In genomic region chr7:128319140-128319539, GRCm38 (mm10) we compare ENCODE assay signal across 17 mouse cellular contexts. TPM values are rescaled to one million over a fixed set of nuclear protein-coding genes. Genes with fewer than 3 reads are reported as not detected.
DNase-seq lines count a peak whose midpoint lies in the region; ATAC-seq and TF ChIP-seq lines count a peak whose summit lies in the region.
"Had no signal": no experiment of that assay in that cellular context is flagged by ENCODE, and none has a peak within 500 bp of the region (broad histone marks: within the 10 kb centered on the region; RNA-seq: fewer than 3 reads in every experiment).

No protein-coding gene starts in this region.

- no peak overlapping the region for H3K4me2 ChIP-seq in kidney, postnatal 0 days (ENCODE audit: low read length)
- no peak overlapping the region for H3K4me2 ChIP-seq in kidney, embryonic 16.5 days (replicated peaks; ENCODE audit: low read depth, low read length)
- no peak overlapping the region for H3K4me2 ChIP-seq in intestine, embryonic 15.5 days (replicated peaks)
- H3K4me2 ChIP-seq: forebrain, embryonic 15.5 days; limb, embryonic 15.5 days had no signal

- H3K9ac ChIP-seq in kidney, postnatal 0 days (ENCODE audit: low read depth, low read length) = no peak overlapping the region
- H3K9ac ChIP-seq in kidney, embryonic 16.5 days (replicated peaks; ENCODE audit: low read length) = no peak overlapping the region
- no peak overlapping the region for H3K9ac ChIP-seq in intestine, embryonic 15.5 days
- H3K9ac ChIP-seq: forebrain, embryonic 15.5 days; limb, embryonic 15.5 days had no signal

- no peak for ATAC-seq in kidney, postnatal 0 days (replicated peaks; ENCODE audit: low FRiP score, low read depth)
- ATAC-seq in kidney, embryonic 16.5 days (ENCODE audit: low FRiP score, low TSS enrichment) = no peak
- 0 out of 2 replicates have a peak, but pooled peaks have one; percentile 15 for ATAC-seq in intestine, embryonic 15.5 days
- ATAC-seq: forebrain, embryonic 15.5 days had no signal

- H3K27ac ChIP-seq in kidney, postnatal 0 days = no peak overlapping the region
- no peak overlapping the region for H3K27ac ChIP-seq in kidney, embryonic 16.5 days (ENCODE audit: low read length)
- H3K27ac ChIP-seq in intestine, embryonic 15.5 days = 0 out of 2 replicates have a peak overlapping the region, but pooled peaks have one; percentile 13
- H3K27ac ChIP-seq: forebrain, embryonic 15.5 days; limb, embryonic 15.5 days had no signal

- H3K27me3 ChIP-seq in kidney, postnatal 0 days (ENCODE audit: insufficient read depth, low read length) = no peaks in the 10 kb centered on the region
- H3K27me3 ChIP-seq in kidney, embryonic 16.5 days (ENCODE audit: insufficient read depth, low read length) = no peaks in the 10 kb centered on the region
- H3K27me3 ChIP-seq in intestine, embryonic 15.5 days (replicated peaks) = no peaks in the 10 kb centered on the region
- H3K27me3 ChIP-seq: forebrain, embryonic 15.5 days; limb, embryonic 15.5 days had no signal

- no peaks in the 10 kb centered on the region for H3K36me3 ChIP-seq in kidney, postnatal 0 days (ENCODE audit: insufficient read depth, low read length)
- no peaks in the 10 kb centered on the region for H3K36me3 ChIP-seq in kidney, embryonic 16.5 days (ENCODE audit: insufficient read depth, low read length)
- no peaks in the 10 kb centered on the region for H3K36me3 ChIP-seq in intestine, embryonic 15.5 days
- H3K36me3 ChIP-seq: forebrain, embryonic 15.5 days; G1E; hindbrain, embryonic 10.5 days; limb, embryonic 15.5 days had no signal

- H3K4me1 ChIP-seq in kidney, postnatal 0 days (replicated peaks; ENCODE audit: insufficient read depth, low read length) = no peaks in the 10 kb centered on the region
- H3K4me1 ChIP-seq in kidney, embryonic 16.5 days (ENCODE audit: insufficient read depth, low read length) = peaks cover 5% of the 10 kb centered on the region; the same call in 1 of the 2 replicates
- H3K4me1 ChIP-seq in intestine, embryonic 15.5 days (replicated peaks) = peaks cover 19% of the 10 kb centered on the region; the same call in 1 of the 2 replicates
- H3K4me1 ChIP-seq: forebrain, embryonic 15.5 days had no signal

- no peak overlapping the region for H3K4me3 ChIP-seq in kidney, postnatal 0 days (replicated peaks; ENCODE audit: low read depth, low read length)
- H3K4me3 ChIP-seq in kidney, embryonic 16.5 days (ENCODE audit: low read length) = no peak overlapping the region
- no peak overlapping the region for H3K4me3 ChIP-seq in intestine, embryonic 15.5 days (replicated peaks)
- H3K4me3 ChIP-seq: forebrain, embryonic 15.5 days; hindbrain, embryonic 10.5 days; limb, embryonic 15.5 days had no signal

- 67% methylated on average over 7 of the region's 7 CpGs for WGBS in kidney, postnatal 0 days
- 72% methylated on average over 7 of the region's 7 CpGs for WGBS in kidney, embryonic 16.5 days
- 61% methylated on average over 7 of the region's 7 CpGs for WGBS in intestine, embryonic 15.5 days

- no peak for TF ChIP-seq CTCF in kidney, postnatal 0 days (IDR thresholded peaks at IDR 0.05; ENCODE audit: low read depth)

- DNase-seq in kidney, postnatal 0 days (ENCODE audit: low spot score) = peak; percentile 31
- peak; percentile 87 for DNase-seq in 3134 (ENCODE audit: extremely low read depth, insufficient read length, low spot score)
- peak; percentile 74 for DNase-seq in Muller cell, postnatal 12 days (ENCODE audit: inconsistent ontology term)
- no peak for DNase-seq in cerebellum, adult 9-11 months
- DNase-seq in frontal cortex, adult 2 months (ENCODE audit: extremely low spot score in 1 of 2, low spot score in 1 of 2) = no peak
- DNase-seq: adrenal gland, postnatal 14 days; cerebellum, adult 11-12 months; cerebellum, postnatal 36 days; kidney, postnatal 25 days; layer of hippocampus, adult 9-11 months; midbrain, embryonic 14.5 days had no signal

- no peaks in the 10 kb centered on the region for H3K9me3 ChIP-seq in kidney, postnatal 0 days (replicated peaks; ENCODE audit: low read length)
- no peaks in the 10 kb centered on the region for H3K9me3 ChIP-seq in kidney, embryonic 16.5 days (ENCODE audit: low read length)
- no peaks in the 10 kb centered on the region for H3K9me3 ChIP-seq in intestine, embryonic 15.5 days
- H3K9me3 ChIP-seq: forebrain, embryonic 15.5 days; G1E; hindbrain, embryonic 10.5 days; limb, embryonic 15.5 days had no signal

RNA-seq across cellular contexts. Expression of gene BC017158, which starts 21.2 kb away (rescaled TPM):
- polyA plus RNA-seq in kidney, postnatal 0 days (2015; fragmentation: Nextera tagmentation; extraction: Ambion mirVana) = 22.1 and 23.4 TPM in 2 replicates
- 34.2 and 39.0 TPM in 2 replicates for polyA plus RNA-seq in kidney, embryonic 16.5 days (2015; fragmentation: Nextera tagmentation; extraction: Ambion mirVana)
- 43.0 and 51.0 TPM in 2 replicates for polyA plus RNA-seq in intestine, embryonic 15.5 days (2015; fragmentation: Nextera tagmentation; extraction: Ambion mirVana)
- polyA plus RNA-seq in frontal cortex, adult 2 months (2012; rRNA removed) = 34.2 and 35.5 TPM in 2 replicates

RNA-seq across cellular contexts. Expression of gene Slc5a2, which starts 53.7 kb away (rescaled TPM):
- 6.6 and 8.5 TPM in 2 replicates for polyA plus RNA-seq in kidney, postnatal 0 days (2015; fragmentation: Nextera tagmentation; extraction: Ambion mirVana)
- 15.0 and 15.6 TPM in 2 replicates for polyA plus RNA-seq in kidney, embryonic 16.5 days (2015; fragmentation: Nextera tagmentation; extraction: Ambion mirVana)
- polyA plus RNA-seq in intestine, embryonic 15.5 days (2015; fragmentation: Nextera tagmentation; extraction: Ambion mirVana) = 0.20 and 0.24 TPM in 2 replicates
- polyA plus RNA-seq in frontal cortex, adult 2 months (2012; rRNA removed) = 0.04 and 0.06 TPM in 2 replicates
- polyA plus RNA-seq: forebrain, embryonic 15.5 days; limb, embryonic 15.5 days; midbrain, embryonic 14.5 days had no signal

Comparison
In these comparisons a context has a peak if more than half of its experiments do, and no peak if none do; other contexts are left out.
1. DNase-seq: peak in kidney, postnatal 0 days (single experiment), 3134 (single experiment) and Muller cell, postnatal 12 days (single experiment); none in cerebellum, adult 9-11 months (single experiment) and frontal cortex, adult 2 months (0 of 2).